Mouse (Mus musculus) layer of hippocampus, postnatal 25 days (tissue): ENCODE results near the gene Dnaaf5. TPM values are rescaled to one million over a fixed set of nuclear protein-coding genes. Genes with fewer than 3 reads are reported as not detected.
A peak's percentile ranks its signal among the peaks of the same experiment; 100 is the strongest.

Experiments
- DNase-seq, 2 experiments: peaks; one replicate each; pipeline ENCODE4 v3.0.0; 2022; ENCODE audit warnings: mixed read lengths in 2 of 2, low spot score in 1 of 2; ENCODE audit errors: extremely low spot score in 1 of 2
- total RNA-seq, 2 experiments: library from RNA; stranded (reverse); gene quantifications; 2 replicates each; pipeline ENCODE4 v1.2.3; 2021

Dnaaf5 gene
- total RNA-seq, result 1 to 10 TPM; 6.8 to 7.6 TPM

DNA sequence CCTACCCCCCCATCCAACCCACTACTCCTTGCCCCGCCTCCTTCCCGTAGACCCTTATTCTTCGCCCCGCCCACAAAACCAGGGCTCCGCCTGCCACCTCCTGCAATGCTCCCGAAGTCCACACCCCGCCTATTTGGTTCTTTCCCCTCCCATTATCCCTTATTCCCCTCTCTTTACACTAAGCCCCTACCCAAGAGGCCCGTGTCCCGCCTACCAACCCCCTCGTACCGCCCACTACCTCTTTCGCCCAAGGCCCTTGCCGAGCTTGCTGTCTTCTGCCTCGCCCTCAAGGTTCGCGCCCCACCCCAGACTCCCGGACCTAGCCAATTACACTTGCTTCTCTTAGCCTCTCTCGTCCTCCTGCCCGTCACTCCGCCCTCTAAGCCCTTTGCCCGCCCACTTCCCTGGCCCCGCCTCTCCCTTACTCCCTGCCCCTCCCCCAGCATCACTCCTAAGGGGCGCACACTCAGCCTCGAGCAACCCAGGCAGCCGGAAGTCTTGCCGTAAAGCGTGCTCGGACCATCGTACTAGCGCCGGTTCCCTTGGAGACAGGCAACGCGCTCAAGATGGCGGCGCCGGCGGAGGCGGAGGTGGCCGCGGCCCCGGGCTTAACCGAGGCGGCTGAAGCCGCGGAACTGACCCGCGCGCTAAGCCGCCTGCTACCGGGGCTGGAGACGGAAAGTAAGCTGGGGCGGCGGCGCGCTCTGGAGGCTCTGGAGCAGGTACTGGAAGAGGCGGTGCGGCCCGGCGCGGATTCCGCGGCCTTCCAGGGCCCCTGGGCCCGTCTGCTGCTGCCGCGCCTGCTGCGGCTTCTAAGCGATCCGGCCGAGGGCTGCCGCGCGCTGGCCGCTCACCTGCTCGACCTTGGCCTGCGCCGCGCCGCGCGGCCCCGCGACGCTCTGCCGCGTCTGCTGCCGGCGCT, at the start of gene Dnaaf5, which contains the start of gene Prkar1b:
TSS of gene Dnaaf5 (plus strand) at position 543 of the 922 bp plus-strand sequence.
TSS of gene Prkar1b (minus strand) at position 321 of the 922 bp plus-strand sequence.
- DNase-seq, result peak; percentile 83 to 90

DNA sequence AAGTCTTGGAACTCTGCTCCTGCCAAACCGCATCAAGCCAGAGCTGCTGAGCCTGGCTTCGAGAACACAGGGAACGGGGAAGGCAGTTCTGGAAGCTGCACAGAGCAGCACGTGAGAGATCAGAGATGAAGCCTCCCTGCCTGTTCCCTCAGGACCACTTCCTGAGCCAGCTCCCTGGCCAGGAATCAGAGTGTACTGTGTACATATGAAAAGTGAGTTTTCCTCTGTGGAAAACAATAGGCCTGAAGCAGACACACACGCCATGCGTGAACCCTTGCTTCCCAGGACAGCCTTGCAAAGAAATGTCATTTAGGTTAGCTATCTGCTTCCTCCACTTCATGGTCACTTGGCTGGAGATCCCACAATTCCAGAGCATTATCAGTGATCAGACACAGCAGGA, 48.2 kb upstream of the Dnaaf5 start:
- DNase-seq, result no peak

DNA sequence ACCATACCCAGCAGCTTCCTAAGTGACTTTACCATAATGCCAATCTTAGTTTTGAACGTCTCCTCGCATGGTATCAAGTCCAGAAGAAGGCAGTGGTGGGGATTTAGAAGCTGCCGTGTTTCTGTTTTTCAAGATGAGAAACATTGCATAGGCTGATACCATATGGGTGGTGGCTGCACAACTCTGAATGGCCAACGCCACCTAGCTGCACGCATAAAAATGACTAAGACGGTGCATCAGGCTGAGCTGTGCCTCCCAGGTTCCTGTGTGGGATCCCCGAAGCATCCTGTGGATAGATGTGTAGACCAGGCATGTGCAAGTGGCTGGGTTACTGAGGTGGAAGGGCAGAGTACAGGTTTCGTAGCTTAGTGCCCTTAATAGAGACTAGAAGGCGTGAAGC, 42.2 kb upstream of the Dnaaf5 start:
- DNase-seq, result no peak

DNA sequence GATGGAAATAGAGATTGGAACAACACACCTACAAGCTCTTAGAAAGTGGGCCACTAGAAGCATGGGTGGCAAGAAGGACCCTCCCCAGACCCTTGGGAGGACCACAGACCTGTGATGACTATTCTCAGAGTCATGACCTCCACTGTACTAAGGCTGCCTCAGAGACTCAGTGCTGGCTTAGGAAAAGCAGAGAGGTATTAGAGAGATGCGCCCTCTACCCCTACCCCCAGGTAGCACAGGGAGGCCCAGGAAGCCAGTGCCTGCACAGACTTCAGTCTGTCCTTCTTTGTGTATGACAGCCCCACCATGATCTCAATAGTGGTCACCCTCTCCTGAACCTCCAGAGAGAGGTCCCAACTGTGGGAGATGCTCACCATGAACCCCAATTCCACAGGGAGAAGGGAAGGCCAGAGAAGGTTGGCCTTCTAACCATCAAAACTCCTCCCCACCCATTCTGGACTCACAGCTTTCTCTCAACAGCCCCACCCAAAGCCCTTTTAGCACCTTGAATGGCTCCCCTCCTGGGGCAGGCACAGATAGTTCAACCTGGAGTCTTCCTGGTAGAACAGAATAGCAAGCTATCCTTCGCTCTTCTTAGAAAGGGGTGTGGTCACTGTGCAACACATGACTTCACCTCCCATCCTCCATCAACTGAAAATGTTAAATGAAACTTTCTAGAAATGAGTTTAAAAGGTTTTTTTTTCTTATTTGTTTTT, 39.7 kb upstream of the Dnaaf5 start:
- no peak for DNase-seq

DNA sequence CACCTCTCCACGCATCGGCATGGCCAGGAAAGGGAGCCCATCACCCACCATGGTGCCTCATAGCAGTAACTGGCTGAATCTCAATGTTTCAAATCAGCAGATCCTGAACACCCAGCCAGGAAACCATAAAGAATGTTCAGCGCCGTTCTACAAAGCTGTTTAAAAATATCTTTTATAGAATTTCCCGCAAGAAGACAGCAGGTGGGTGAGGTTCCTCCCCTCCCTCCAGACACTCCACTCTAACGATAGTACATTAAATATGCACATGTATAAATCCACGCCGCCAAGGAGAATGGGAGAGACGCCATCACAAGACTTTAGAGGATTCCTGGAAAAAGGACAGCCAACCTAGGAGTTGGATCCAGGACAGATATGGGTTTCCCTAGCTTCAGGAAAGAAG, 38.0 kb upstream of the Dnaaf5 start:
- no peak for DNase-seq

DNA sequence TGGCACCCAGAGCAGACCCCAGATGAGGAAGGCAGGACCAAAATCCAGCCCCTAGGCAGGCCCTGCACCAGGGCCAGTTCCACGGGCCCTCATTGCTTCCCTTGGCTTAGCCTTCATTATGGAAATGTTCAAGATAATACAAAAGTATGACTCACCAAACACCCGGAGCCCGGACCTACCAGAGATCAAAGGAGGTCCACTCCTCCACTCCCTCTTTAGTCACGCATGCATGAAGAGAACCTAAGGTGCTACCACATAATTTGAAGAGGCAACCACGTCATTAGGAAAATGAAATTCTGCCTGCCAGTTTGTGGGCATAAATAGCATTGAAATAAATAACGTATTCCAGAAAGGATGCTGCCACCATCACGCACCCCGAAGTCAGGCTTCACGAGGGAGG, 37.6 kb upstream of the Dnaaf5 start:
- no peak for DNase-seq

DNA sequence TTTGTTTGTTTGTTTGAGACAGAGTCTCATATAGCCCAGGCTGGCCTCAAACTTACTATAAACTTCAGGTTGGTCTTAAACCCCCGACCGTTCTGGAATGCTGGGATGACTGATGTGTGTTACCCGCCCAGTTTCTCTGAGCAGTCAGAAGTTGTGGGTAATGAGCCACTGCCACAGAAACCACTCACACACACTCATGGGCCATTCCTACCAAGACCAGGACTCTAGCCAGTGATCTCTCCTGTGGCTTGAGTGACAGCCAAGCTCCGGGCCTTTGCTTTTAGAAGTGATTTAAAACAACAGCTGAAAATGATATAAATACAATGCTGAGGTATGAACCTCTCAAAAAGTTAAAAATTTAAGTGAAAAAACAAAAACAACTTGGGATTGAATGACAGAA, 35.1 kb upstream of the Dnaaf5 start:
- DNase-seq, result no peak

DNA sequence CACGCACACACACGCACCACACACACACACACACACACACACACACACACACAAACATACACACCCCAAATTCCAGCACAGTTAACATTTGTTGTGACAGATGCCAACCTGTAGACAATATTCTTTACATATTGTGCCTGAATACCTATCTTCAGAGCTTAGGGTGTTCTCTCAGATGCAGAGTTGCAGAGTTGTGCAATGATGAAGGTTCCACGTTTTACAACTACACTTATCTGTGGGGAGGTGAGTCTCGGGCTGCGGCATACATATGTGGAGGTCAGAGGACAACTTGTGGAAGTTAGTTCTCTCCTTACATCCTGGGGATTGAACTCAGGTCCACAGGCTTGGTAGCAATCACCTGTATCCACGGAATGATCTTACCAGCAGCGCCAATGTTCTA, 34.5 kb upstream of the Dnaaf5 start:
- DNase-seq, result no peak

DNA sequence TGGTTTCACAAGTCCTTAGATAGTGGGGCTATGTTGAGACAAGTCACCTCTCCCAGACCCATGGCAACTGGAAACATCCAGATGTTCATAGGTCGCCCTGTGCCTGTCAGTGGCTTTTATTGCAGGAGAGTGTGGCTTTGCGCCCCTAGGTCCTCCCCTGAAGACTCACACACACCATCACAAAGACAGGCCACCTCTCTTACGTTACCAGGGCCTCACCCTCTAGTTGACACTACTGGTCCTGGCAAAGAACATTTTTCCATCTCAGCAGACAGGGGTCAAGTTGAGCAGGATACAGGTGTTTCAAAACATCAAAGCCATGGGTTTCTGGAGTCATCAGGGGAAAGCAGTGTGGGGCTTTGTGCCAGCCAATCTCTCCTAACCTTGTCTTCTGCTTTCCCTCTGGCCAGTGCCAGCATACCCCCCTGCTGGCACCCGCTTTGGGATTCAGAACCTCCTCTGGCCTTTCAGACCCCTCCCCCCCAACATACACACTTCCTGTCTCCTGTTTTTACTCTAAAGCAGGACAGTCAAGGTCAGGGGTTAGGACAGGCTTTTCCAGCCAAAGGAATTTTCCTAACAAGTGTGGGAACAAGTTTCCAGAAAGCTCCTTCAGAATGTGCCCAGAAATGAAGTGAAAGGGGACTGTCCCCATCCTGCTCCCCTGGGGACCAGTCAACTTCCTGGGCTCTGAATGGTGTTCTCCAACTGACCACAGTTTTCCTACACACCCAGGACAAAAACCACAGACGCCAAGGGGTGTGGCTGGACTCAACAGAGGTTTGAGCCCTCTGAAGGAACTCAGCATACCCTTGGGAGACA, 31.7 kb upstream of the Dnaaf5 start:
- no peak for DNase-seq

DNA sequence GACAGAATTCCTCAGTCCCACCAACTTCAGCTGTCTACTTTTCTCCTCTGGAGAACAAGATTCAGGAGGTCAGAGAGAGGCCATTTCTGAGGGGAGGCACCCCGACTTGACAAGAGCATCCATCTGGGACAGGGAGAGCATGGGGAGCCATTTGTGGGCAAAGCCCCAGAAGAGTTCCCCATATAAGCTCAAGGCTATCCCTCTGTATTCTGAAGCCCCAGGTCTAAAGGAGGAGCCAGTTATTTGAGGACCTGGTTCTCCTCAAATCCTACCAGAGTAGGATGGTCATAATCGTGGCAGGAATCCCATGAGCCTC, 31.1 kb upstream of the Dnaaf5 start:
- DNase-seq, result no peak

DNA sequence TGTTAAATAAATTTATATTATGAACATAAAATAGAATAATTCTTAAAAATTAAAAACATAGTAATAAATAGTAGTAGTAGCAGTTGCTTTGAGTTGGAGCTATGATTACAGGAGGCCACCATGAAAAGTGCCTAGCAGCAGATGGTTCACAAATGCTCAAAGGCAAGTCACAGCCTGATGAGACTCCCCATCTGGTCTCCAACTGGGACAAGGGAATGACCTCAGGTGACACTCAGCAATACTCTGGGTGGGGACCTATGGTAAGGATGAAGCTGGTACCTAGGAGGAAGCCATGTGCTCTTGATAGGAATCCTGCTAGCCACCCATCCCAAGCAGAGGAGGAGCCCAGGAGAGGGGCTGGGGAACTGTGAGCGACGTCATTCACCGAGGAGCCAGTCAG, 24.3 kb upstream of the Dnaaf5 start:
- no peak for DNase-seq

DNA sequence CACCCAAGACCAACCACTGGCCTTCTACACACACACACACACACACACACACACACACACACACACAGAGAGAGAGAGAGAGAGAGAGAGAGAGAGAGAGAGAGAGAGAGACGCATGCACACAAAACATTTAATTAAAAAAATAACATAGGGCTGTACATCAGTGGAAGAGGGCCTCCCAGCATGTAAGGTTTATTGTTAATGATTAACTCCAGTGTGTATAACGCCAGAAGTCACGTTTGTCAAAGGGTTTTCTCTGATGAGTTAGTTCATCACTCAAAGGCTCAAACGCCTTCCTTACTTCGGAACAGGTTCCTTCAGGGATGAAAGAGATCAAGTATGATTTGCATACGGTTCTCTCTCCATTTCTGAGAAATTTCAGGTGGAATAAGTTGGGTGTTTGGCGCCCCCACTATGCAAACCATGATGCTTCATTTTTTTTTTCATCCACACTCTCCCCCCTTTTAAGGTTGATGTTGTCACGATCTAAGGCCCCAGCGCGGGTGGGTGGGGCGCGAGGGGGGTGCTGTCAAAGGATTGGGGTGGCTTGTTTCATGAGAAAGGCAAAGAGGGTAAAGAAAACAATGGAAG, 21.5 kb upstream of the Dnaaf5 start:
- DNase-seq, result no peak

DNA sequence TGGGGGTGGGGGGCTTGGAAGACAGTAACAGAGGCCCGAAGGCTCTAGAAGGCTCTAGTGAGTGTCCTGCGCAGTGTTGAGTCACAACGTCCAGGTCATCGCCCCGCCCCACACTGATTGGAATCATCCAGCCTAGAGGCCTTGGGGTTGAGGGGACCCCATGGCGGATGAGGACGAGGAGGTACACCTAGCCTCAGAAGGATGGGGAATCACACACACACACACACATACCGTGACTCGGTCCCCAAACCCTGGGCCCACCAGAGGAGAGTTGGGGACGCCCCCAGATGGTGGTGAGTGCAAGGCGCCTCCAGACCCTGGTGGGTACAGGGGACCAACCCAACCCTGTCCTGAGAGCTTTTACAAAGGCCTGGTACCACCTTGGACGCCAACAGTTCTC, 20.9 kb upstream of the Dnaaf5 start:
- no peak for DNase-seq

DNA sequence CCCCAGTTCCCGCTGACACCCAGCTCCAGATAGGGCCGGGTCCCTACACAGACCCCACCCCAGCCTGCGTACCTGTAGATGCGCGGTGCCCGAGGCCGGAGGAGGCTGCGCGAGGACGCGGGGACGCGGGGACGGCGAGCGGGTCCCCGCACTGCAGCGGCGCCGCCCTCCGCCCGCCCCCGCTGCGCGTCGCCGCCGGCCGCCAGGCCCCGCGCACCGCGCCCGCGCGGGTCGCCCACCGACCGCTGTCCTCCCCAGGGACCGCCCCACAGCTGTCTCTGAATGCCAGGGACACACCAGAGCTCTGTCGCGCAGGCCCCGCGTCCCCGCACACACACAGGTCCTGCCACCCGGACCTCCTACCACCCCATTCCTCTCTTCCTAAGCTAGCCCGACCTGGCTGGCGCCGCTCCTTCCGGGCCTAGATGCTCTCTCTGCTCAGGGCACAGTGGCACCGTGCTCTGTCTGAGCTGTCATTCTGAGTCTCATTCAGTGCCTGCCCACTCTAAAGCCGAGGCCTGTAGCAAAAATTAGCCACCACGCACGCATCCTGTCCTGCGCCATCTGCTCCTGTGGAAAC, 20.4 kb upstream of the Dnaaf5 start:
- DNase-seq, result peak; percentile 31 to 51

DNA sequence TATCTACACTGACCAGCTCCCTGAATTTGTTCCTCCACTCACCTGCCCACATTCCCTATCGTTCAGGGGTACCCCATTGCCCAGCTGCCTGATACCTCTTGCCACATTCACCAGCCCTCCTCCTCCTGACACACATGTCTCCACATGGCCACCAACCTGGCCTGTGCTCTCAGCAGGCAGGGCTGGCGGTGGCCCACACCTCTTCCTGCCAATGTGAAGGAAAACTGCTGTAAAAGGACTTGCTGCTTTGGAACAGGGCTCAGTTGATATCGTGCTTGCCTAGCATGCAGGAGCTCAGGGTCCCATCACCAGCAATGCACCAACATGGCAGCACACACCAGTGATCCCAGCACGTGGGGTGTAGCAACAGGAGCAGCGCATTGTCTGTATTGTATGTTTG, 19.7 kb upstream of the Dnaaf5 start:
- DNase-seq, result no peak

DNA sequence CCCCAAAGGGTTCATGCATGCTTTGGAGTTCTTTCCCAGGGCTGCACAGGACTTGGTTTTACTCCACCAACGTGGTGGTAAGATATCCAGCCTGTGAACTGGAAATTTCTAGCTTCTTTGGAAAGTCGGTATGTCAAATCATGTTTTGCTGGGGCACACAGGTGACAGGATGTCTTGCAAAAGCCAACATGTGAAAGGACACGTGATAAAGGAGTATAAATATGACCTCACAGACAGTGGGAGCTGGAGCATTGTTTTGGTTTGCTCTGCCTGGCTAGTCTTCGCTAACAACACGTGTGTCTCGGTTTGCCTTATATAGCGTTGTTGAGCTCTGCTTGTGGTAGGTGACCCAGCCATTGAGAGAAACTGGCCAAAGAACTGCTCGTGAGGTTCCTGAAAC, 15.5 kb upstream of the Dnaaf5 start:
- no peak for DNase-seq

DNA sequence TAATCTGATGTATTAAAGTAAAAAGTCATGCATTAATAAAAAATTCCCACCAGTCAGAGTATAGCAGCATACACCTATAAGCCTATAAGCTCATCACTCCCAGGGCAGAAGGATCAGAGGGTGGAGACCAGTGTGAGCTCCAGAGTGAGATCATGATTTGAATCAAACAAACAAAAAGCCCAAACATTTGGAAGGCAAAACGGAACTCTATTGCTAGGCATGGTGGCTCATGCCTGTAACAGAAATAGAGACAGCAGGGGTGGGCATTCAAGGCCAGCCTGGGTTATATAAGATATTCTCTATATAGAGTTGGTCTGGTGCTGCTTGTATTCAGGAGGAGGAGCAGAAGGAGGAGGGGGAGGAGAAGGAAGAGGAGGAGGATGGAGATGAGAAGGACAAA, 13.7 kb upstream of the Dnaaf5 start:
- DNase-seq, result no peak

DNA sequence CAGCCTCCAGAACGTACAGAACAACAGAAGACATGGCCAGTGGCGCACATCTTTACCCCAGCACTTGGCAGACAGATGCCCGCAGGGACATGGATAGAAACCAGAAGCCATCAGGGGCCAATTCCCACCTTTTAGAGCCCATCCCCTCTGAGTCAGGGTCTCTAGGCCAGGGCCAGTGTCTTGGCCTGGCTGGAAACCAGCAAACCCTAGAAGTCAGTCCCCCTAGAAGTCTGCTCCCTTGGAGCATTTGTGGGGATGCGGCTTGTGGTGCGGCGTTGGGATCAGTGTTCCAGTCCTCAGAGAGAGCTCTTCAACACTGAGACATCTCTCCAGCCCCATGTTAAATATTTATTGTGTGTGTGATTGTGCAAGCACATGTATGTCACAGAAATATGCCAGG, 12.8 kb upstream of the Dnaaf5 start:
- DNase-seq, result no peak

DNA sequence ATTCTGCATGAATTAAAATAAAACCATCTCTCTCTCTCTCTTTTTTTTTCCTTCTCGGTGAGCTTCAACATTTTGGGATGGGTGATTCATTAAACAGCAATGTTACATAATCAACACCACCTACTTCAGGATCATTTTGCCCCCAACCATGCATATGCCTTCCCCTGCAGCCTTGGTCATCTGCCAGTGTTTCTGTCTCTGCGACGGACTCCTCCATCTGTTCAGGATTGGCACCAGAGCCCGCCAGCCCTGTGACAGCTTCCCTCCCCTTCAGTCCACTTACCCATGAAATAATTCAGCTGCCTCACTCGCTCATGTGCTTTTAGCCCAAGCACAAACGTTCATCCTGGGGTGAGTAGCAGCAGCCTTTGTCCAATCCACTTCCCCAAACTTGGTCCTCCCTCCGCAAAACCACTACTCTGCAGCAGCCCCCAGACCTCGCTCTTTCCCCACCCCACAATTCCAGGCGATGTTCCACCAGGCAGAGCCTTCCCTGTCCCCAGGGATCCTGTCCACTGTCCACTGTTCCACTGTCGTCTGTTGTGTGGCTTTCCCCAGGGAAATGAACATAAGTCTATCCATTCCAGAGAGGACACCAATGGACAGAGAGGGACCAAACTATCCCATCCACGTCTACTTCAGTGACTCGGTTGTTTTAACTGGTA, 11.6 kb upstream of the Dnaaf5 start:
- peak; percentile 44 to 63 for DNase-seq
